Mouse (Mus musculus) lung, postnatal 4 days (tissue): Measurements from ENCODE around the gene Slc24a4.
A peak's percentile ranks its signal among the peaks of the same experiment; 100 is the strongest.
"Not testable (repeated sequence)": the region's sequence is repeated elsewhere in the genome, so short reads cannot be mapped to it uniquely, and the experiment has no call there.

ENCODE experiments used
- DNase-seq, 2 experiments: peaks; one replicate each; pipeline ENCODE4 v3.0.0; 2021

Gene Slc24a4

GRCm38 (mm10) chr12:102251070-102251469 is 122.5 kb downstream of the Slc24a4 start:
- no peak for DNase-seq

GRCm38 (mm10) chr12:102251985-102252384 is 123.5 kb downstream of the Slc24a4 start:
- no peak for DNase-seq

- no peak for DNase-seq
Measured at GRCm38 (mm10) chr12:102252525-102252924, 124.0 kb downstream of the Slc24a4 start.

- DNase-seq: no peak
Measured at GRCm38 (mm10) chr12:102255012-102255411, 126.5 kb downstream of the Slc24a4 start.

DNA sequence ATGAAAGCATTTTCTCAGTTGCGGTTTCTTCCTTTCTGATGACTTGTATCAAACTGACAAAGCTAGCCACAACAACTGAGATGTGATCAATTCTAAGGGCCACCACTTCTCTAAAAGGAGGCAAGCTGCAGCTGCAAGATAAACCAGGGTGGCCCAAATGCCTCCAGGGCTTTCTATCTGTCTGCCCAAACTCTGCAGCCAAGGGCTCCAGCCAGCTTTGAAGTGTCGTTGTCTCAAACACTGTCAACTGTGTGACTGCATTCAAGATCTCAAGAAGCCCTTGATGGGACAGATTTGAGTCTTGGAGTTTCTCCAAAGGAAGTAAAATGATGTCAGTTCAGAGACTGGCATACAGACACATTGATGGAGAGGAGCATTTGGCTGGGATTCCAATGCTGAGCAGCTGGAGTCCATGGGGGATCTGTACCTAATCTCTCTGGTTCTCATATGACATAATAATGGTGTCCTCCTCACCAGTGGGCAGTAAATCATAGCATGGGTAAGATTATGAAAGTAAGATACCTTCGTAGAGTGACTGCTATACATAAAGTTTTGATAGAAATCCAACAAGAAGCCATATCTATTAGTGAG is 130.1 kb downstream of the Slc24a4 start:
- DNase-seq: no peak

GRCm38 (mm10) chr12:102261933-102262396 is 133.4 kb downstream of the Slc24a4 start:
- peak in 1 of 2 experiments; percentile 57 for DNase-seq

GRCm38 (mm10) chr12:102262809-102263208 is 134.3 kb downstream of the Slc24a4 start:
- DNase-seq: no peak

GRCm38 (mm10) chr12:102263249-102263648 is 134.7 kb downstream of the Slc24a4 start:
- no peak for DNase-seq

DNA sequence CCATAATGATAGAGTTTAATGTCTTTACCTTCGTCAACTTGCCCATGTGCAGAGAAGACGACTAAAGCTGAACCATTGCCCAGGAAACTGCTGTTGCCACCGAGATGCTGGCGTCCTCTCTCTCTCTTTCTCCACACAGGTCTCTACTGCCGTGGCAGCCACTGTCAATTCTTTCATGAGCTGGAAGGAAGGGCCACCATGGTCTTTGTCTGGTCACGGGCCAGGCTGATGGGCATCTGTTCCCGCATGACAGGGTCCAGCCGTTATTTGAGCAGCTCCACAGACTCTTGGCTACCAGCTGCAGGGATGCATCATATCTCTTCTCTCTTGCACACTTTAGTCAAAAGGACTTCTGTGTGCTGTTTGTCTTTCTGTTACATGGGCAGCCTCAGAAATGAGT is 137.9 kb downstream of the Slc24a4 start:
- DNase-seq: no peak

DNA sequence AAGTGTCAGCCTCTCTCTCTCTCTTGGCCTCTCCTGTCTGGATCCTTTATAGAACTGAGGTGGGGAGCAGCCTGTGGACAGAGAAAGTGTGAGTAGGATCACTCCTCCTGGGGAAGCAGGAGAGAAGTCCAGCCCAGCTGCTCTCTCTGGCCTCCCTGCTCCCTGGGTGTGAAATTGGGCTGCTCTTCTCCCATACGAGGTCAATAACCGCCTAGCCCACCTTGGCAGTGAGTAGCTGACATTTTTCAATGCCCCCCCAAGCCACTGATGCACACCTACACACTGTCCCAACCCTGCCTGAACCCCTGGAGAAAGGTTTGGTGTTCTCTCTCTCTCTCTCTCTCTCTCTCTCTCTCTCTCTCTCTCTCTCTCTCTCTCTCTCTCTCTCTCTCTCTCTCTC is 140.6 kb downstream of the Slc24a4 start:
- DNase-seq: no peak

DNA sequence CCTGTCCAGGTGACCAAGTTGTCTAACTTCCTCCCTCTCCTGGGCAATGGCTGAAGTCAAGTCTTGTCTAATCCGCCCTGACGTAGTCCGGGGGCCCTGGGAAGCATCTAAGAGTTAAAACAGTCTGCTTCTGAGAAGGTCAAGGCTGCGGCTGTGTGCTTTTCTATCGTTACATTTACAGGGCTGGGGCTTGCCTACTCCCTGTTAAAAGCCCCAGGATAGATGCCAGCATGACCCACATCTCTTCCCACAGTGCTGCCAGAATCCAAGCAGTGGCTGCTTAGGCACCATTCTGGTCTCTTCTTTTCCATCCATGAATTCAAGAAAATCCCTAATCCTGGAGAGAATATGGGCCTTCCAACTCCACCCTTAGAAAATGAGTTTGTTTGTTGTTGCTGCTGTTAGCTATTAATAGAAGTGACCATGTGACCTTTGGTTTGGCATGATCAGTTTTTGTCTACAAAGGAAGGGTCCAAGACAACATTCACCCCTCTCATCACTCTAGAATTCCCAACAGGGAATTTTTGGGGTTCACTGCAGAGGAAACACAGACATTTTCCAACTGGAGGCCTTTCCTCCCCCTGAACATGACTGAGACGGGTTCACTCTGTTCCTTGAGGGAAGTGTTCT is 142.4 kb downstream of the Slc24a4 start:
- DNase-seq: no peak

DNA sequence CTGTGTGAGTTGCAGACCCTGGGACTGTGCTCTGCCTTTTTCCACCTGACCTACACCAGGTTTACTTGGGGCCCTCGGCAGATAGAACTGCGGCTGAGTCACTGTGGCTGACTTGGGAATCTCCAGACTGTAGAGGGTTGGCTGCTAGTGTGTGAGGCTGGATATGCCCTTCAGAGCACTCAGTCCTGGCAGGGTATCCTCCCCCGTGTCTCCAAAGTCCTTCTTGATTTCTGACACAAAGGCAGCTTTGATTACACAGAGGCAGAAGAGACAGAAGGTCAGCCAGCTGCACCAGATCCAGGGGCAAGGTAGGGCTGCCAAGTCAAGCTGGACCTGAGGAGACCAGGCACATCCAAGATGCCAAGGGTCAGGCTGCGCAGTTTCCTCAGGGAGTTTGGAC is 142.9 kb downstream of the Slc24a4 start:
- DNase-seq: no peak

- DNase-seq: peak; percentile 61 to 84
Measured at GRCm38 (mm10) chr12:102275833-102276443, 147.4 kb downstream of the Slc24a4 start.

DNA sequence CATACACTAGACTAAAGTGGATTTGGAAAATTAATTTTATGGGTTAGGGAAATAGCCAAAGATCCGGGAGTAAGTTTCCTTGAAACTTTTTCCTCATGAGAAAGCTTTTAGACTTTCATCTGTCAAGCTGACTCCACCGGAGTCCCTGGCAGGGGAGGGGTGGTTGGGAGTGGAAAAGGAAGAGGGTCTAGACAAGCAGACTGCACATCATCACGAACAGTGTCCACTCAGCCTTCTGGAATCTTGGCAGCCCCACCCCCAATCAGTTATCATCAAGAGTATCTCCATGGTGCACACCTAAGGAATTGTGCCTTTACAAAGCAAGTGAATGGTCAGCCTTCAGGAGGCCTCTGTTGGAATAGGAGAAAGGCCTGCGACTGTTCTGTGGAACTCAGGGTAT is 151.8 kb downstream of the Slc24a4 start:
- DNase-seq: not testable (repeated sequence)

DNA sequence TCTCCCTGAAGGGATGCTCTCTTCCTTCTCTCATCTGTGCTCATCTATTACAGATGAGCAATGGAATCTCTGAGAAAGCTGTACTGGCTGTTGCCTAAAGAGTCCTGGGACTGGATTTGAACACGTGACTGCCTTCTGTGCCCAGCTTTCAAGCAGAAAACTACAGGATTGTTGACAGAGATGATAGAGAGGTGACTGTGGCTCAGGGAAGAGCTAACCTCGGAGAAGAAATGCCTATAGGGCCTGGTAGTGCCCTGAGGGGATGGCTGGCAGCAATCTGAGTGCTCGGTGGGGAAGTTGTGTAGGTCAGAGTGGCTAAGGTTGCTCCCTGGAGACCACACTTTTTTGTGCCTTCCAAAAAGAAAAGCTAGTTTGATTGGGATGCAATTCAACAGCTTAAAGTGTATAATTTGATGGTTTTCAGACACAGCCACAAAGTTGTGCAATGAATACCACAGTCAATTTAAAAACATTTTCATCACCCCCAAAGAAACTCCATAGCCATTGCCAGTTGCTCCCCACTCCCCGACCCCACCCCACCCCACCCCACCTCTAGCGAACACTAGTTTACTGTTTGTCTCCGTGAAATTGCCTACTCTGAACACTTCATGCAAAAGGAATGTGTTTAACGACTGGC is 152.5 kb downstream of the Slc24a4 start:
- DNase-seq: no peak

DNA sequence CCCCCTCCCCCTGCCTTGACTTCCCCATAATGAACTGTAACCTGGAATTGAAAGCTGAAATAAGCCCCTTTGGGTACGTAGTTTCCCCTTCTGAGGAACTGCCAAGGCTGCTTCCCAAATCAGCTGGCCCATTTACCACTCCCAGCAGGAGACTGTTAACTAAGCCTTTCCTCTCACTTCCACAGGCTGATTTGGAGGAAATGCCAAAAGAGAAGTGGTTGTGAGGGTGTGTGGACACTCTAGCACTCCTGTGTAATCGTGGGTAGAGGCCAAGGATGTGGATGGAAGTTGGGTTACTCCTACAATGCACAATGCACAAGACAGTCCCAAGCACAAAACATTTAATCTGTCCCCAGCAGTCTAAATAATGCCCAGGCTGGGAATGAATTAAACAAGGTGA is 153.6 kb downstream of the Slc24a4 start:
- DNase-seq: no peak

DNA sequence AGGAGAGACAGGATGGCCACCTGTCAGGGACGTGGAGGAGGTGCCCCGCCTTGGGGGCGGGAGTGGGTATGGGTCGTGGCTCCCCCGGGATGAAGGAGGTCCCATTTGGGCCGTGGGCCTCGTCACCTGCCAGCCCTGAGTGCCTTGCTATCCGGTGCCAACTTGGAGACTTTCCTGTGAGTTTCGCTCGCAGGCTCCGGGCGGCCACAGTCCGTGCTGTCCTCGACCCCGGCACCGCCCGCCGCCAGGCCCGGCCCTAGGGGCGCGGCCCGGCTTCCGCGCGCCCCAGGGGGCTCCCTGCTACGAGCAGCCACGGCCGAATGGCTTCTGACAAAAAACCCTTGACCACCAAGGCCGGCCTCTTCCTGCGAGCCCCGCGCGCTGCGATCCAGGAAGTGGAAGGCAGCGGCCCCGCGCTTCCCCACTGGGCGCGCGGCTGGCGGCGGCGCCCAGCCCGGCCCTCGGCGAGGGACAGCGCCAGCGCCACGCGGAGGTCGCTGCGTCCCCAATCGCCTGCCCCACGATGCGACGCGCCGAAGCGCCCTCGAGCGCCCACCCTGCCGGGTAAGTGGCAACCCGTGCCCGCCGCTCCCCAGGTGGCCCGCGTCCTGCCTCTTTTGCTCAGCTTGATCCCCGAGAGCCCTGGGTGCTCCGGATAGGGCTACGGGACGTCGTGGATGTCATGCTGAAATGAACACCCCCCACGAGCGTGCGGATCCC is 154.4 kb downstream of the Slc24a4 start, which contains the start of gene Rin3:
Gene Rin3, plus strand, starts transcription at position 286 of the 720 bp plus-strand sequence.
- DNase-seq: peak; percentile 86 to 91

DNA sequence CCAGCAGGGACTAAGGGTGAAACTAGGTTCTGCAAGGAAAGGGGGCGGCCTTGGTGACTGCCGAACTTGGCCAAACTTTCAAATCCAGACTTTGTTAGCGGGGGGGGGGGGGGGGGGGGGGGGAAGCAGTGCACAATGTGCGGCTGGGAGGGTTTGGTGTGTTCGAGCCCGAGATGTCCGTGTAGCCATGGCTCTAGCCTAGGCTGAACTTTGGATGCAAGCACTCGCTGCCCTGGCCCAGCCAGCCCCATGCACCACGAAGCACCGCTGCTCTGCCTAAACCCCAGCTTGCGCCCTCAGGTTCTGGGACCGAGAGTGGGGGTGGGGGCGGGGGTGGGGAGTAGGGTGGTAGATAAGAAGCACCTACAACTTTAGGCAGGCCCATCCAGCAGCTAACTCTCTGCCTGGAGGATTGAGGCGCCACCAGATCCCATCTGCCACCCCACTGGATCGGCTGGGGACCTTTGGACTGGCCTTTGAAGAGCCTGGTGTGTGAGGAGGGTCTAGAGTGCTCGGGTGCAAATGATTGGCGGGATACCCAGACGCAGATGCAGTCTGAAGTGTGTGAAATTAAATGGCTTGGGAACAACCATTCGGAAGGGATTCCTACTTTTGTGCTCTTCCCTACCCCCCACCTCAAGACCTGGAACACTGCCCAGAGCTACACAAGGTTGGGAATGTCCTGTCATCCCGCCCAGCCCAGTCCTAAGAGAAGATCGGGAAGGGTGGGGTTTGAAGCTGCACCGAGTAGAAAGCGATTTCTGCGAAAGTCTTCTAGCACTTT is 155.1 kb downstream of the Slc24a4 start:
- DNase-seq: peak; percentile 82 to 83

DNA sequence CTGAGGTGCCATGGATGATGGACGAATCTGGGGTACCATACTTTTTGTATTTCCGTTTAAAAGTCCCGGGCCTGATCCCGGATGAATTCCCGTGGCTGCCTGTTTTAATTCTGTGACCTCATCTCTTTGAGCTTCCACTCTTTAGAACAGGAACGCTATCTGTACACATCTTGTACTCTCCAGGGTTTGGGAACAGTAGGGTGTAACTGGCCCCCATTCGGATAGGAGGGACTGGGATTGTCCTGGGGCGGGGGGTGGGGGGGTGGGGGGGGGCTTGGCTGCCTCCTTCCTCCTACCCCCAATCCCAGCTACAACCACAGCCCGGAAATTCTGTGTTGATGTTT is 155.7 kb downstream of the Slc24a4 start:
- no peak for DNase-seq

- DNase-seq: no peak
Measured at GRCm38 (mm10) chr12:102284618-102285159, 156.2 kb downstream of the Slc24a4 start.

DNA sequence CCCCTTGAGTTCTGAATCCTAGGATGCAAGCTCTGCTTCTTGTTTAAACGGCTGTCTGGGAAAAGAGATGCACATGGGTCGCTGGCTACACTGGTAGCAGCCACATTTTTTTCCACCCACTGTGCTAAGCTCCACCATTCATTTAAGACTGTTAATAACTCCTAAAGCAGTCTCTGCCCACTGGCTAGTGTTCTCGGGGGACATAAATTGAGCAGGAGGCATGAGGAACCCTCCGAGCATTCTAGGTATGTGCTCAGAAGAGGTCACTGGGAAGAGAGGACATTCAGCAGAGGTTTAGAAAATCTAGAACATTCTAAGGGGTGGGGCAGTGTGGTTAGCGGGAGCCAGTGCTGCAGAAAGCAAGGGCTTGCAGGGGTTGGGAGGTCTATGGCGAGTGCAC is 156.8 kb downstream of the Slc24a4 start:
- DNase-seq: no peak

- no peak for DNase-seq
Measured at GRCm38 (mm10) chr12:102285779-102286178, 157.2 kb downstream of the Slc24a4 start.
